8 mouse cellular contexts compared by ENCODE assay signal in the genomic region with DNA sequence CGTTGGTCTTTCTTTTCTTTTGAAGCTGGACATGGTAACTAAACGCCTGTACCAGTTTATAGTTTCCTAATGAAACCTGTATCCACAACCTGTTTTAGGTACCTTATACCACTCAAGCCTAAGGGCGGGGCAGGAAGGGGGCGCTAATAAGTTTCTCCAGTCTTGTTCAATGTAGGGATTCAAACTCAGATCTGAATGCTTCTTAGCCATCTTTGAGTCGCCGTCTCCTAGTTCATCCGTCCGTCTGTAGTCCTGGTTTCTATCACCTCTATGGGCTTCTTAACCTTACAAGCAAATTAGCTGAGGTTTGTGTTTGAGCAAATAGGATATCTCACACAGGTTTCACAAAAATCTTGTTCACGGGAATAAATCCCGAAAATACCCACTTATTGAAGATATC. TPM values are rescaled to one million over a fixed set of nuclear protein-coding genes. Genes with fewer than 3 reads are reported as not detected.
A peak's percentile ranks its signal among the peaks of the same experiment; 100 is the strongest.
DNase-seq lines count a peak whose midpoint lies in the region; ATAC-seq and TF ChIP-seq lines count a peak whose summit lies in the region.

No protein-coding gene starts in this region.

- peak overlapping the region; percentile 98 for H3K27ac ChIP-seq in left cerebral cortex, adult 2 months
- H3K27ac ChIP-seq in embryonic facial prominence, embryonic 14.5 days (replicated peaks; ENCODE audit: low read depth, low read length): peak overlapping the region; percentile 97
- peak overlapping the region; percentile 96; the same call in 1 of the 2 replicates for H3K27ac ChIP-seq in intestine, postnatal 0 days (ENCODE audit: low read depth, low read length)

- WGBS in embryonic facial prominence, embryonic 14.5 days: 7% methylated on average over 10 of the region's 10 CpGs
- WGBS in intestine, postnatal 0 days: 7% methylated on average over 10 of the region's 10 CpGs

- H3K9me3 ChIP-seq in embryonic facial prominence, embryonic 14.5 days (ENCODE audit: control insufficient read depth, low read length): no peaks in the 10 kb centered on the region
- H3K9me3 ChIP-seq in intestine, postnatal 0 days (ENCODE audit: control insufficient read depth): no peaks in the 10 kb centered on the region

- H3K9ac ChIP-seq in embryonic facial prominence, embryonic 14.5 days (ENCODE audit: low read depth, low read length): peak overlapping the region; percentile 93
- H3K9ac ChIP-seq in intestine, postnatal 0 days (ENCODE audit: low read depth, low read length): peak overlapping the region; percentile 82

- no peak for DNase-seq in left cerebral cortex, adult 2 months (ENCODE audit: extremely low spot score in 1 of 2, low spot score in 2 of 2)
- DNase-seq in left cerebral cortex, postnatal 25 days (ENCODE audit: low spot score in 2 of 2): no peak
- DNase-seq in embryonic facial prominence, embryonic 14.5 days (ENCODE audit: low spot score): no peak
- DNase-seq in adrenal gland, postnatal 14 days: no peak
- DNase-seq in adrenal gland, adult 2 months: no peak

- no peaks in the 10 kb centered on the region for H3K36me3 ChIP-seq in embryonic facial prominence, embryonic 14.5 days (ENCODE audit: control insufficient read depth, insufficient read depth, low read length)
- H3K36me3 ChIP-seq in intestine, postnatal 0 days (ENCODE audit: control insufficient read depth, insufficient read depth): 0 out of 2 replicates have a peak, but pooled peaks cover under 1% of the 10 kb centered on the region

- no peak for ATAC-seq in embryonic facial prominence, embryonic 14.5 days (ENCODE audit: low read depth)
- no peak for ATAC-seq in intestine, postnatal 0 days
- ATAC-seq in megakaryocyte-erythroid progenitor cell, adult 5-6 weeks (replicated peaks; ENCODE audit: low FRiP score, low TSS enrichment, poor library complexity, severe bottlenecking): 0 out of 2 replicates have a peak, but pooled peaks have one; percentile 2
- no peak for ATAC-seq in megakaryocyte progenitor cell, adult 5-6 weeks (replicated peaks; ENCODE audit: poor library complexity)

- peak overlapping the region; percentile 88 for H3K4me3 ChIP-seq in left cerebral cortex, adult 2 months
- H3K4me3 ChIP-seq in embryonic facial prominence, embryonic 14.5 days (ENCODE audit: low read depth, low read length): peak overlapping the region; percentile 93
- peak overlapping the region; percentile 74 for H3K4me3 ChIP-seq in intestine, postnatal 0 days (ENCODE audit: low read depth, low read length)

- H3K4me1 ChIP-seq in embryonic facial prominence, embryonic 14.5 days (ENCODE audit: control insufficient read depth, insufficient read depth, low read length): peaks cover 5% of the 10 kb centered on the region
- peaks cover 2% of the 10 kb centered on the region; the same call in 1 of the 2 replicates for H3K4me1 ChIP-seq in intestine, postnatal 0 days (replicated peaks; ENCODE audit: control insufficient read depth, insufficient read depth, low read length)

- no peak for TF ChIP-seq CTCF in left cerebral cortex, adult 2 months (IDR thresholded peaks at IDR 0.05)
- TF ChIP-seq CTCF in intestine, postnatal 0 days (IDR thresholded peaks at IDR 0.05; ENCODE audit: low read depth): no peak

- H3K27me3 ChIP-seq in embryonic facial prominence, embryonic 14.5 days (replicated peaks; ENCODE audit: control insufficient read depth, insufficient read depth, low read length): no peaks in the 10 kb centered on the region
- H3K27me3 ChIP-seq in intestine, postnatal 0 days (replicated peaks; ENCODE audit: control insufficient read depth, insufficient read depth, low read length): no peaks in the 10 kb centered on the region

- peak overlapping the region; percentile 74 for H3K4me2 ChIP-seq in embryonic facial prominence, embryonic 14.5 days (ENCODE audit: low read depth, low read length)
- peak overlapping the region; percentile 63 for H3K4me2 ChIP-seq in intestine, postnatal 0 days (replicated peaks; ENCODE audit: low read depth)

- intact Hi-C loops in left cerebral cortex, adult 2 months (cut with DNase I): loop anchor here (1.0 kb wide), 1 partner anchor 31 kb away; no protein-coding TSS in a partner anchor
- intact Hi-C loops in left cerebral cortex, postnatal 25 days (cut with DNase I): no loop called here

RNA-seq across cellular contexts. Expression of a gene that starts 0.3 kb away (rescaled TPM):
- total RNA-seq in left cerebral cortex, adult 2 months (2021): 10 to 100 TPM in 1 of 2 experiments, 1 to 10 TPM in 1; 9.4 to 13.9 TPM
- 10 to 100 TPM in 1 of 2 experiments, 1 to 10 TPM in 1; 9.5 to 11.6 TPM for total RNA-seq in left cerebral cortex, postnatal 25 days (2021)
- 14.5 and 14.8 TPM in 2 replicates for polyA plus RNA-seq in embryonic facial prominence, embryonic 14.5 days (2014; fragmentation: Nextera tagmentation; extraction: Ambion mirVana)
- 8.6 and 9.3 TPM in 2 replicates for polyA plus RNA-seq in intestine, postnatal 0 days (2015; fragmentation: Nextera tagmentation; extraction: Ambion mirVana)
- total RNA-seq in megakaryocyte-erythroid progenitor cell, adult 5-6 weeks (2014; fragmentation: Nextera tagmentation): 7.6 and 10.1 TPM in 2 replicates
- 9.5 and 9.6 TPM in 2 replicates for total RNA-seq in megakaryocyte-erythroid progenitor cell, adult 5-6 weeks (2017)
- total RNA-seq in megakaryocyte progenitor cell, adult 5-6 weeks (2015): 12.8 and 13.0 TPM in 2 replicates
- total RNA-seq in megakaryocyte progenitor cell, adult 5-6 weeks (2017): 4.7 and 8.7 TPM in 2 replicates
- 15.1 and 16.2 TPM in 2 replicates for total RNA-seq in adrenal gland, postnatal 14 days (2021)
- 10 to 100 TPM; 18.4 to 21.4 TPM for total RNA-seq in adrenal gland, adult 2 months (2021)
- 12.3 and 12.5 TPM in 2 replicates for polyA plus RNA-seq in adrenal gland, adult 2 months (2012; rRNA removed)

RNA-seq across cellular contexts. Expression of a gene that starts 3.3 kb away (rescaled TPM):
- 100 to 1,000 TPM; 281 to 296 TPM for total RNA-seq in left cerebral cortex, adult 2 months (2021)
- total RNA-seq in left cerebral cortex, postnatal 25 days (2021): 100 to 1,000 TPM; 291 to 311 TPM
- 65.5 and 72.7 TPM in 2 replicates for polyA plus RNA-seq in embryonic facial prominence, embryonic 14.5 days (2014; fragmentation: Nextera tagmentation; extraction: Ambion mirVana)
- 20.4 and 20.7 TPM in 2 replicates for polyA plus RNA-seq in intestine, postnatal 0 days (2015; fragmentation: Nextera tagmentation; extraction: Ambion mirVana)
- total RNA-seq in megakaryocyte-erythroid progenitor cell, adult 5-6 weeks (2014; fragmentation: Nextera tagmentation): 74.0 and 74.2 TPM in 2 replicates
- total RNA-seq in megakaryocyte-erythroid progenitor cell, adult 5-6 weeks (2017): 61.2 and 65.4 TPM in 2 replicates
- 52.4 and 58.5 TPM in 2 replicates for total RNA-seq in megakaryocyte progenitor cell, adult 5-6 weeks (2015)
- 51.3 and 67.6 TPM in 2 replicates for total RNA-seq in megakaryocyte progenitor cell, adult 5-6 weeks (2017)
- 86.9 and 98.4 TPM in 2 replicates for total RNA-seq in adrenal gland, postnatal 14 days (2021)
- total RNA-seq in adrenal gland, adult 2 months (2021): 100 to 1,000 TPM; 101 to 104 TPM
- polyA plus RNA-seq in adrenal gland, adult 2 months (2012; rRNA removed): 17.7 and 24.0 TPM in 2 replicates

RNA-seq across cellular contexts. Expression of a gene that starts 15.6 kb away (rescaled TPM):
- total RNA-seq in left cerebral cortex, adult 2 months (2021): not detected
- not detected for total RNA-seq in left cerebral cortex, postnatal 25 days (2021)
- polyA plus RNA-seq in embryonic facial prominence, embryonic 14.5 days (2014; fragmentation: Nextera tagmentation; extraction: Ambion mirVana): 0.12 and 0.22 TPM in 2 replicates
- not detected in 2 replicates for polyA plus RNA-seq in intestine, postnatal 0 days (2015; fragmentation: Nextera tagmentation; extraction: Ambion mirVana)
- total RNA-seq in megakaryocyte-erythroid progenitor cell, adult 5-6 weeks (2014; fragmentation: Nextera tagmentation): not detected in 2 replicates
- total RNA-seq in megakaryocyte-erythroid progenitor cell, adult 5-6 weeks (2017): 0.28 TPM in 1 of 2 replicates, not detected in the other
- total RNA-seq in megakaryocyte progenitor cell, adult 5-6 weeks (2015): 0.24 TPM in 1 of 2 replicates, not detected in the other
- not detected in 2 replicates for total RNA-seq in megakaryocyte progenitor cell, adult 5-6 weeks (2017)
- 0.41 and 2.7 TPM in 2 replicates for total RNA-seq in adrenal gland, postnatal 14 days (2021)
- not detected for total RNA-seq in adrenal gland, adult 2 months (2021)
- not detected in 2 replicates for polyA plus RNA-seq in adrenal gland, adult 2 months (2012; rRNA removed)
